ENCODE assay signal across 8 mouse cellular contexts in genomic region chr5:103910748-103911409, GRCm38 (mm10). TPM values are rescaled to one million over a fixed set of nuclear protein-coding genes. Genes with fewer than 3 reads are reported as not detected.
DNase-seq lines count a peak whose midpoint lies in the region; ATAC-seq and TF ChIP-seq lines count a peak whose summit lies in the region.

Gene Klhl8 (minus strand): TSS chr5:103911259.

- H3K4me3 ChIP-seq in hindbrain, embryonic 12.5 days = peak within 1 kb of the TSS; percentile 85

- under 1% methylated on average over 40 of the region's 86 CpGs for WGBS in hindbrain, embryonic 12.5 days

- peak; percentile 92 for ATAC-seq in Patski
- peak; percentile 98 for ATAC-seq in hindbrain, embryonic 12.5 days (ENCODE audit: low FRiP score)

- H3K27ac ChIP-seq in hindbrain, embryonic 12.5 days = peak within 1 kb of the TSS; percentile 90

- POLR2A ChIA-PET in Patski (lab: Charles Lee) = interaction anchor here (0.6 to 1.0 kb wide), 3 partner anchors 9 to 66 kb away, joined by 3 to 4 read pairs (median 3); no protein-coding TSS in a partner anchor

- CTCF ChIA-PET in Patski (lab: Charles Lee) = interaction anchor here (0.9 to 4.7 kb wide), 4 partner anchors 9 to 28 kb away, joined by 3 to 36 read pairs (median 4); no protein-coding TSS in a partner anchor

- no peaks in the 10 kb centered on the region for H3K9me3 ChIP-seq in hindbrain, embryonic 12.5 days (replicated peaks)

- TF ChIP-seq CTCF in Patski (IDR thresholded peaks at IDR 0.05) = no peak

- H3K4me1 ChIP-seq in hindbrain, embryonic 12.5 days = 0 out of 2 replicates have a peak, but pooled peaks cover 3% of the 10 kb centered on the region

- in situ Hi-C loops in Patski (cut with MboI; ENCODE audit: low pct_unique_long_range_greater_than_20kb) = no loop called here

- H3K4me2 ChIP-seq in hindbrain, embryonic 12.5 days (replicated peaks) = peak within 1 kb of the TSS; percentile 64

- H3K27me3 ChIP-seq in Patski = peaks cover 12% of the 10 kb centered on the region
- no peaks in the 10 kb centered on the region; the same call in none of the 2 replicates for H3K27me3 ChIP-seq in hindbrain, embryonic 12.5 days

- no peaks in the 10 kb centered on the region for H3K36me3 ChIP-seq in hindbrain, embryonic 12.5 days

- DNase-seq in Patski (ENCODE audit: low read depth, low spot score) = no peak
- peak; percentile 92 to 95 for DNase-seq in cerebellum, postnatal 10 days
- DNase-seq in frontal cortex, postnatal 10 days (ENCODE audit: low spot score in 2 of 2) = peak; percentile 73 to 82
- peak; percentile 74 to 82 for DNase-seq in layer of hippocampus, postnatal 14 days (ENCODE audit: low spot score in 2 of 2)
- peak; percentile 89 for DNase-seq in lung, postnatal 10 days
- DNase-seq in ovary, postnatal 14 days (ENCODE audit: low spot score) = peak; percentile 69
- DNase-seq in thymus, postnatal 10 days (ENCODE audit: low spot score in 2 of 2) = peak; percentile 46 to 70

- H3K9ac ChIP-seq in hindbrain, embryonic 12.5 days = peak within 1 kb of the TSS; percentile 90

RNA-seq across cellular contexts. Expression of gene Klhl8, which starts in this region (rescaled TPM):
- polyA plus RNA-seq in Patski (2021) = 5.5 TPM
- polyA plus RNA-seq in hindbrain, embryonic 12.5 days (2016; fragmentation: Nextera tagmentation; extraction: Ambion mirVana) = 20.1 and 20.3 TPM in 2 replicates
- total RNA-seq in layer of hippocampus, postnatal 14 days (2021) = 10 to 100 TPM; 35.5 to 38.3 TPM
